Mouse (Mus musculus) liver, adult 2 months (tissue): ENCODE results near the gene Rbbp8nl.

Experiments
- CTCF ChIP-seq: fragments of 200-500 bp; IDR thresholded peaks from 2 replicates; pipeline ENCODE4 v1.5.1; 2011; ENCODE audit warnings: low read depth, low read length, control low read depth
- POLR2A ChIP-seq: fragments of 200-500 bp; IDR thresholded peaks from 2 replicates; pipeline ENCODE4 v1.6.1; 2011; ENCODE audit warnings: low read length, control low read depth; ENCODE audit not compliant: insufficient read depth; ENCODE audit errors: extremely low read depth

GRCm38 (mm10) chr2:180311147-180311546 is 21.5 kb upstream of the Rbbp8nl start:
- TF ChIP-seq POLR2A (no peak), CTCF (no peak)
